Mouse (Mus musculus) lung, adult 2 months (tissue): ENCODE data around the gene Itm2c.

Experiments used
- CTCF ChIP-seq: fragments of 200-500 bp; IDR thresholded peaks from 2 replicates; pipeline ENCODE4 v1.5.1; 2011; ENCODE audit warnings: mild to moderate bottlenecking, low read length, control low read depth; ENCODE audit not compliant: insufficient read depth
- POLR2A ChIP-seq: fragments of 200-500 bp; IDR thresholded peaks from 2 replicates; pipeline ENCODE4 v1.6.1; 2011; ENCODE audit warnings: low read depth, mild to moderate bottlenecking, control low read depth, low read length, borderline replicate concordance; ENCODE audit errors: extremely low read depth

DNA sequence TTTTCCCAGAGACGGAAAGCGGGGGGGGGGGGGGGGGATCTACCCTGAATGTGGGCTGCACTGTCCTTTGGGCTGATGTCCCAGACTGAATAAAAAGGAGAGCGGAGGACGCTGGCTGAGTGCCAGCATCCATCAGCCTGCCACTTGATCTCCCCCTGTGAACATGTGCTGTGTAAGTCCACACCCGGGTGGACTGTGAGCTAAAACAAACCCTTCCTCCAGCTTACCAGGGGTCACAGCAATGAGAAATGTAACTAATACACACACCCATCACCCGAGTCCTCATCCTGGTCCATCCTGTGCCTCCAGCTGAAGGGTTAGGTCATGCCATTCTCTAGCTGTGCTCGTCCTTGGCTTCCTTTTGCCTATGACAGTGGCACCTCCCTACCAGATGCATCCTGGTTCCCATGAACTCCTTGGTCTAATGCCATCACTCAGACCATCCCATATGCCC lies 8.1 kb downstream of the Itm2c start:
- no peak for TF ChIP-seq POLR2A
- TF ChIP-seq CTCF, result no peak
